Comparison of ENCODE assay signal across 8 mouse cellular contexts in genomic region chr2:173024938-173025337, GRCm38 (mm10). TPM values are rescaled to one million over a fixed set of nuclear protein-coding genes. Genes with fewer than 3 reads are reported as not detected.
A peak's percentile ranks its signal among the peaks of the same experiment; 100 is the strongest.
DNase-seq lines count a peak whose midpoint lies in the region; ATAC-seq and TF ChIP-seq lines count a peak whose summit lies in the region.

No protein-coding gene starts in this region.

- no peak for TF ChIP-seq CTCF in lung, embryonic 14.5 days (IDR thresholded peaks at IDR 0.05; ENCODE audit: low read depth)

- peak overlapping the region; percentile 90 for H3K4me2 ChIP-seq in lung, embryonic 14.5 days
- peak overlapping the region; percentile 90 for H3K4me2 ChIP-seq in forebrain, embryonic 13.5 days
- H3K4me2 ChIP-seq in limb, embryonic 12.5 days, result peak overlapping the region; percentile 23; the same call in 1 of the 2 replicates

- peaks cover 50% of the 10 kb centered on the region for H3K36me3 ChIP-seq in lung, embryonic 14.5 days (ENCODE audit: insufficient read depth)
- peaks cover 49% of the 10 kb centered on the region for H3K36me3 ChIP-seq in forebrain, embryonic 13.5 days (ENCODE audit: poor library complexity, severe bottlenecking)
- peaks cover 56% of the 10 kb centered on the region for H3K36me3 ChIP-seq in limb, embryonic 12.5 days

- 0 out of 2 replicates have a peak overlapping the region, but pooled peaks have one; percentile 8 for H3K27ac ChIP-seq in lung, embryonic 14.5 days (ENCODE audit: low read depth)
- H3K27ac ChIP-seq in forebrain, embryonic 13.5 days, result no peak overlapping the region
- 0 out of 2 replicates have a peak overlapping the region, but pooled peaks have one; percentile 12 for H3K27ac ChIP-seq in limb, embryonic 12.5 days

- peak; percentile 65 for DNase-seq in lung, embryonic 14.5 days
- DNase-seq in lung, postnatal 36 days, result no peak
- DNase-seq in cerebellum, adult 18-20 months, result peak; percentile 41 to 42
- DNase-seq in adrenal gland, adult (ENCODE audit: inconsistent age in 2 of 2, low spot score in 1 of 2), result no peak
- DNase-seq in thymus, postnatal 36 days, result no peak
- no peak for DNase-seq in testis, postnatal 10 days (ENCODE audit: low spot score)

- peak; percentile 10; the same call in 1 of the 2 replicates for ATAC-seq in lung, embryonic 14.5 days (ENCODE audit: insufficient read depth)
- ATAC-seq in forebrain, embryonic 13.5 days, result no peak
- ATAC-seq in limb, embryonic 12.5 days (ENCODE audit: insufficient number of reproducible peaks, insufficient read depth, low FRiP score, low TSS enrichment, low read depth), result no peak

- WGBS in lung, embryonic 14.5 days, result 37% methylated on average over 4 of the region's 4 CpGs
- WGBS in forebrain, embryonic 13.5 days, result 26% methylated on average over 4 of the region's 4 CpGs
- WGBS in limb, embryonic 12.5 days, result 36% methylated on average over 4 of the region's 4 CpGs

- H3K4me3 ChIP-seq in lung, embryonic 14.5 days (ENCODE audit: low read depth, low read length), result peak overlapping the region; percentile 76
- peak overlapping the region; percentile 14 for H3K4me3 ChIP-seq in forebrain, embryonic 13.5 days
- peak overlapping the region; percentile 16; the same call in 1 of the 2 replicates for H3K4me3 ChIP-seq in limb, embryonic 12.5 days (replicated peaks)

- H3K9me3 ChIP-seq in lung, embryonic 14.5 days (ENCODE audit: low read depth, low read length), result no peaks in the 10 kb centered on the region
- H3K9me3 ChIP-seq in forebrain, embryonic 13.5 days (replicated peaks), result no peaks in the 10 kb centered on the region
- no peaks in the 10 kb centered on the region for H3K9me3 ChIP-seq in limb, embryonic 12.5 days

- peaks cover 27% of the 10 kb centered on the region; the same call in 1 of the 2 replicates for H3K4me1 ChIP-seq in lung, embryonic 14.5 days (ENCODE audit: insufficient read depth)
- H3K4me1 ChIP-seq in forebrain, embryonic 13.5 days, result peaks cover 62% of the 10 kb centered on the region
- peaks cover 62% of the 10 kb centered on the region for H3K4me1 ChIP-seq in limb, embryonic 12.5 days (replicated peaks)

- peak overlapping the region; percentile 20; the same call in 1 of the 2 replicates for H3K9ac ChIP-seq in lung, embryonic 14.5 days
- peak overlapping the region; percentile 43 for H3K9ac ChIP-seq in forebrain, embryonic 13.5 days
- H3K9ac ChIP-seq in limb, embryonic 12.5 days (replicated peaks), result 0 out of 2 replicates have a peak overlapping the region, but pooled peaks have one; percentile 32

- H3K27me3 ChIP-seq in lung, embryonic 14.5 days (ENCODE audit: insufficient read depth, low read length), result no peaks in the 10 kb centered on the region
- peaks cover 12% of the 10 kb centered on the region for H3K27me3 ChIP-seq in forebrain, embryonic 13.5 days
- H3K27me3 ChIP-seq in limb, embryonic 12.5 days, result peaks cover 10% of the 10 kb centered on the region

RNA-seq across cellular contexts. Expression of gene Rbm38, which starts 4.6 kb away (rescaled TPM):
- polyA plus RNA-seq in lung, embryonic 14.5 days (2014; fragmentation: Nextera tagmentation; extraction: Ambion mirVana), result 45.6 and 45.8 TPM in 2 replicates
- polyA plus RNA-seq in forebrain, embryonic 13.5 days (2015; fragmentation: Nextera tagmentation; extraction: Ambion mirVana), result 40.0 and 47.6 TPM in 2 replicates
- 40.1 and 45.6 TPM in 2 replicates for polyA plus RNA-seq in limb, embryonic 12.5 days (2016; fragmentation: Nextera tagmentation; extraction: Ambion mirVana)

RNA-seq across cellular contexts. Expression of gene Rae1, which starts 25.0 kb away (rescaled TPM):
- 137 and 142 TPM in 2 replicates for polyA plus RNA-seq in lung, embryonic 14.5 days (2014; fragmentation: Nextera tagmentation; extraction: Ambion mirVana)
- polyA plus RNA-seq in forebrain, embryonic 13.5 days (2015; fragmentation: Nextera tagmentation; extraction: Ambion mirVana), result 146 and 148 TPM in 2 replicates
- 157 TPM in 2 replicates for polyA plus RNA-seq in limb, embryonic 12.5 days (2016; fragmentation: Nextera tagmentation; extraction: Ambion mirVana)

RNA-seq across cellular contexts. Expression of gene Spo11, which starts 47.4 kb away (rescaled TPM):
- polyA plus RNA-seq in lung, embryonic 14.5 days (2014; fragmentation: Nextera tagmentation; extraction: Ambion mirVana), result 0.13 and 0.15 TPM in 2 replicates
- 0.13 and 0.45 TPM in 2 replicates for polyA plus RNA-seq in forebrain, embryonic 13.5 days (2015; fragmentation: Nextera tagmentation; extraction: Ambion mirVana)
- polyA plus RNA-seq in limb, embryonic 12.5 days (2016; fragmentation: Nextera tagmentation; extraction: Ambion mirVana), result 1.6 TPM in 2 replicates

Comparison
In these comparisons a context has a peak if more than half of its experiments do, and no peak if none do; other contexts are left out.
1. DNase-seq: peak in lung, embryonic 14.5 days (single experiment) and cerebellum, adult 18-20 months (2 of 2); none in lung, postnatal 36 days (single experiment), adrenal gland, adult (0 of 2), thymus, postnatal 36 days (0 of 2) and testis, postnatal 10 days (single experiment).
2. H3K4me2 ChIP-seq: peak in every context shown above with its lines; median percentile 90 in lung, embryonic 14.5 days; 90 in forebrain, embryonic 13.5 days; 23 in limb, embryonic 12.5 days.
3. H3K4me3 ChIP-seq: peak in every context shown above with its lines; median percentile 76 in lung, embryonic 14.5 days; 16 in limb, embryonic 12.5 days; 14 in forebrain, embryonic 13.5 days.
4. Peak in every context shown above with its lines, with median percentiles within 50 percentile points of each other: H3K9ac ChIP-seq.